Mouse (Mus musculus) adrenal gland, adult (tissue): ENCODE measurements around the gene Grin2a.
A peak's percentile ranks its signal among the peaks of the same experiment; 100 is the strongest.

Source experiments
- DNase-seq, 2 experiments: peaks; one replicate each; pipeline ENCODE4 v3.0.0; 2022 to 2023; ENCODE audit warnings: low spot score in 1 of 2; ENCODE audit not compliant: inconsistent age in 2 of 2

Gene Grin2a

DNA sequence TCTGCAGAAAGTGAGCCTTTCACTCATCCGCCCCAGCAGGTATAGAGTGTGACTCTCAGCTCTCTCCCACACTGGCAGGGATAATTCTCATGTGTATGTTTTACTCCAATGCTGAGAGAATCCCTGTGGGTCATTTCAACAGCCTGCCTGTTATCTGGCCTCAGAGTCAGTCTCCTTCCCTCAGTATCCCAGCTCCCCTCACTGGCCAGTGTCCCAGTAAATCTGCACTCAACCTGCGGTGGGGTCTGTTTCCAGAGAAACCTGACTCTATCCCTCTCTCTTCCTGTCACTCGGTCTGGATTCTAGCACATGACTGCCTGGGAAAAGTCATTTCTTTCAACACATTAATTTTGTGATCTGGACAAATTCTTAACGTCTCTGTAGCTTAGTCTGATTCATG, 122.4 kb downstream of the Grin2a start:
- no peak for DNase-seq

GRCm38 (mm10) chr16:9865710-9866109, 129.7 kb downstream of the Grin2a start:
- no peak for DNase-seq

DNA sequence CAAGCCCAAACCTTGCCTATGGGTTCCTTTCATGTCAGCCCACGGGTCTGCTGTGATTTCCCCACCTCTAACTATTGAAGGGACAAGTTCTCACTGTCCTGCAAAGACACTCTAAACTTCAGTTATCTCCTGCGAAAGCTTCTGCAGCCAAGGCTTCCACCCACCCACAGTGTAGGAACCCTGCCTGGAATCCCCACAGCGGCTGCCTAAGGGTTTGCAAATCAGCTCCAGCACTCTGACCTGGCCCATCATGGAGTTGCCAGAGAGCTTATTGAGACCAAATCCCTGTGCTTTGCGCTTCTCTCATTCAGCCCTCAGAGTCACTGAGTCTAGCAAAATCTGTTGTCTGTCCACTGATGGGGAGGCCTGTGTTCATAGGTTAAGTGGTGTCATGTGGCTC, 130.3 kb downstream of the Grin2a start:
- no peak for DNase-seq

DNA sequence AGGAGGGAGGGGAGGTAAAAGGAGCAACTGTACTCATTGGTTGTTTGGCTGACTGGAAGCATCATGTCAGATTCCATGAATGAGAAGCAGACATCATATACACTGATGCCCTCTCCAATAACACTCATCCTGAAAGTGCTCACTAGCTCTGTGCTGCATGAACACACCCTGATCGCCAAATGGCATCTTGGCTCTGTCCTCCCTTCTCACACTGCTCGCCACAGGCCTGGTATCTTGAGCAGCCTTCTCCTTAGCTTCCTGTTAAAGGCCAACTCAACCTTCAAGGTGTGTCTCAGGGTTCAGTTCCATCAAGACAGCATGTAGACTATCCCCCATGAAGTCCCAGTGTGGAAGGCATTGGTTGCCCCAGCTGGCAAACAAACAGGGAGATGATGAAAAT, 137.6 kb downstream of the Grin2a start:
- DNase-seq = no peak

GRCm38 (mm10) chr16:9851265-9851988, 143.9 kb downstream of the Grin2a start:
- DNase-seq = no peak

GRCm38 (mm10) chr16:9841496-9841895, 153.9 kb downstream of the Grin2a start:
- no peak for DNase-seq

DNA sequence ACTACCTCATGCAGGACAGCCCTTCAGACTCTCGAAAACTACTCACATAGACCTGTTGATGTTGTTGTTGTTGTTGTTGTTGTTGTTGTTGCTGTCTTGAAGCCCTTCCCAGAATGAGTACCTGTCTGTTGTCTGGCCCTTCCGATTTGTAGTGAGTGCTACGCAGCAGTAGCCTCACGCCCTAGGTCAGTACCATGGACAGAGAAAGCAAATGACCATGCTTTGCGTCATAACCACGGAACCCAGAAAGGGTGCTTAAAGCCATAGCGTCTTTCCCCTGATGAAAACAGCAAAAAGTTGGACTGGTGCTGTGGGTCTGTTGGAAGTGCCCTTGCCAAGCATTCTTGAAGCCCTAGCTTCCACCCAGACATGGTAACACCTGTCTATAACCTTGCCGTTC, 158.8 kb downstream of the Grin2a start:
- peak in 1 of 2 experiments; percentile 45 for DNase-seq

DNA sequence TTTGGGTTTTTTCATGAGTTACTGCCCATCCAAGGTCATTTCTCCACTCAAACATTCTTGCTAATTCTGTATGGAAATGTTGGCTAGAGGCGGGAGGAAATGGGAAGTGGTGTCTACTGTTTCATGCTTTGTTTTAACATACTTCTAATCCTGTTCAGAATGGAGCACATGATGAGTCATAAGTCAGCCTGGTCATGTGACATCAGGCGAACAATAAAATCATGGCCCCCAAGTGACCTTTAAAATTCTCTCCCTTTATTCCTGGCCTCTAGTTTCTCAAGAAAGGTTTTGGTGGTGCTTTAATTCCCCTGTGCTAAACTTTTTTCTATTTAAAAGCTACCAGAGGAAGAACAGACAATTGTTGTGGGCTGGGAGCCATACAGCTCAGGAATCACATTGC, 161.1 kb downstream of the Grin2a start:
- peak in 1 of 2 experiments; percentile 42 for DNase-seq

- no peak for DNase-seq
These were observed 170.3 kb downstream of the Grin2a start for GRCm38 (mm10) chr16:9825110-9825483.

- no peak for DNase-seq
These were observed 170.8 kb downstream of the Grin2a start for GRCm38 (mm10) chr16:9824436-9825109.

DNA sequence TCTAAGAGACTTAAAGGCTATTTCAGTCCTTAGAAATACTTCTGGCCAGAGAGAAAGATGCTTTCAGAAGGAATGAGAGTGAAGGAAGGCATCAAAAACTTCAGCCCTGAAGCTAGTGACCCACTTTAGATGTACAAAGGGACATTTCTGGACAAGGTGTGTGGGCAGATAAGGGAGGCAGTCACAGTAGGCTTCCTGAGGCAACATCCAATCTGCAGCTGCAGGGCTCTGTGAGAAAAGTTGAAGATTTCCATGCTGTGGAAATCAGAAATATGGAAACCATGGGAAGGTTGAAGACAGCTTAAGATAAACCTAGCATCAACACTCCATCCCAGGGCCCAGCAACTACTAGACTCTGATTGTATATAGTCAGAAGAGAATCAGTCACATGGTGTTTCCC, 171.7 kb downstream of the Grin2a start:
- no peak for DNase-seq

- DNase-seq = no peak
These were observed 175.9 kb downstream of the Grin2a start for GRCm38 (mm10) chr16:9819508-9819907.

DNA sequence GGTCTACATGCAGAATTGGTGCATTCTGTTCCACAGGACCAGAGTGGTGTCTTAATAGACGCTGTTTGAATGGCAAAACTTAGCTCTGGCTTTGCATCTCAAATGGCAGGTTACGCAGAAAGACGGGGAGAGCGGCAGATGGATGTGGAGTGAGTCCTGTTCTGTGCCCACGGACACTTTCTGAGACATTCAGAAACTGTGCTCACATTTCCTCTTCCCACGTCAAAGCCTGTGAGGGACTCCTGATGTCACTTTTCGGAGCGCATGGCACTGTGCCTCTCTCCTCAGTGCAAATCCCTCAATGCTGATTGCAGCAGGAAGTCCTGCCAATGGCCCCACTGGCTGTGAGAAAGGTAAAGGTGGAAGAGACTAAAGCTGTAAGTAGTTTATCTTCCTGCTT, 194.0 kb downstream of the Grin2a start:
- no peak for DNase-seq

- DNase-seq = peak in 1 of 2 experiments; percentile 20
These were observed 195.1 kb downstream of the Grin2a start for GRCm38 (mm10) chr16:9800221-9800620.

DNA sequence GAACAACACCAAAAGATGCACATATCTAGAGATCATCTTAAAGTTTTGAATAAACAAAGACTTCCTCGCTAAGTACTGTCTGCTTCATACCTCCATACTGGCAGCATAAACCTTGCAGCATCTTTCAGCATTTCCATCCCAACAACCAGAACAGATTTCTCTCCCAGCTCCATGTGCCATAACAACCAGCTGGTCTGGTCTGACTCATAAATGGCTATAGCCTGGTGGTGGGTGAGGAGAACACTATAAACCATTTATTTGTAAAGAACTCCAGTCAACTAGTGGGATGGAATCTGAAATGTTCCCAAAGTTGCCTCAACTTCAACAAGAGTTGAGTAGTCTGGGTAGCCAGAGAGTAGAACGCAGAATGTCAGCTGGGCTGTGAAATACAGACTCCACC, 202.4 kb downstream of the Grin2a start:
- DNase-seq = no peak

DNA sequence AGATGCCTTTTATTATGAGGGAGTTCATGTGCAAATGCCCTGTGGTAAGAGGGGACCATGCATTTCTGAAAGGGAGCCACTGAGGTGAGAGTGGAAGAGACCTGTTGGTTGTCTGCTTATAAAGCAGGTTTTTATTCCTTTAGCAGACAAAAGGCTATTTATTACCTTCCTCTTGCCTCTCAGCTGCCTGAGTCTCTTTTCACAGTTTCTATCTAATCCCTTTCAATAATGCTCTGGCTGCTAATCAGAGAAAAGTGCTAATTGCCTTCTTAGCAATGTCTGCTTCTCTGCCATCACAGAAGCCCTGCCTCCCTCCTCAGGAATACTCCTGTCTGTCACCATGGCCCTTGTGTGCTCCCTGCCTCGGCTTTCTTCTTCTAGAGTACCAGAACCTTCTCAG, 209.1 kb downstream of the Grin2a start:
- DNase-seq = no peak

- DNase-seq = no peak
These were observed 209.5 kb downstream of the Grin2a start for GRCm38 (mm10) chr16:9785821-9786220.

- no peak for DNase-seq
These were observed 226.4 kb downstream of the Grin2a start for GRCm38 (mm10) chr16:9768981-9769380.

- DNase-seq = no peak
These were observed 227.0 kb downstream of the Grin2a start for GRCm38 (mm10) chr16:9768356-9768755.

GRCm38 (mm10) chr16:9767946-9768345, 227.4 kb downstream of the Grin2a start:
- no peak for DNase-seq

GRCm38 (mm10) chr16:9764086-9764485, 231.3 kb downstream of the Grin2a start:
- peak; percentile 29 to 76 for DNase-seq

GRCm38 (mm10) chr16:9760347-9760746, 235.0 kb downstream of the Grin2a start:
- DNase-seq = no peak

GRCm38 (mm10) chr16:9756849-9757248, 238.5 kb downstream of the Grin2a start:
- no peak for DNase-seq
